Mouse (Mus musculus) 3T3-L1 (cell line): ENCODE measurements around the gene Plpp6.
"Not testable (repeated sequence)": the region's sequence is repeated elsewhere in the genome, so short reads cannot be mapped to it uniquely, and the experiment has no call there.

Experiments used
- DNase-seq: peaks from one replicate; pipeline ENCODE4 v3.0.0-alpha.2; 2015; ENCODE audit warnings: low read depth, low spot score

The Plpp6 gene

GRCm38 (mm10) chr19:28982617-28983016, 18.9 kb downstream of the Plpp6 start:
- no peak for DNase-seq

- peak; percentile 30 for DNase-seq
Measured at GRCm38 (mm10) chr19:28989515-28989914, 25.8 kb downstream of the Plpp6 start.

GRCm38 (mm10) chr19:28990194-28990589, 26.4 kb downstream of the Plpp6 start, which contains the start of gene Cdc37l1:
Gene Cdc37l1 (plus strand): TSS chr19:28990352.
- DNase-seq: peak; percentile 97

- DNase-seq: peak; percentile 66
Measured at GRCm38 (mm10) chr19:28990590-28991221, 27.0 kb downstream of the Plpp6 start.

- DNase-seq: peak; percentile 45
Measured at GRCm38 (mm10) chr19:28991391-28991790, 27.6 kb downstream of the Plpp6 start.

- no peak for DNase-seq
Measured at GRCm38 (mm10) chr19:28994870-28995269, 31.1 kb downstream of the Plpp6 start.

GRCm38 (mm10) chr19:28995366-28995765, 31.6 kb downstream of the Plpp6 start:
- no peak for DNase-seq

- no peak for DNase-seq
Measured at GRCm38 (mm10) chr19:28997976-28998630, 34.4 kb downstream of the Plpp6 start.

GRCm38 (mm10) chr19:29000321-29000720, 36.6 kb downstream of the Plpp6 start:
- not testable (repeated sequence) for DNase-seq

- DNase-seq: no peak
Measured at GRCm38 (mm10) chr19:29008069-29008706, 44.4 kb downstream of the Plpp6 start.

- DNase-seq: no peak
Measured at GRCm38 (mm10) chr19:29009046-29009445, 45.3 kb downstream of the Plpp6 start.

- no peak for DNase-seq
Measured at GRCm38 (mm10) chr19:29011355-29011990, 47.7 kb downstream of the Plpp6 start.

GRCm38 (mm10) chr19:29014466-29015055, 50.8 kb downstream of the Plpp6 start:
- no peak for DNase-seq

GRCm38 (mm10) chr19:29015410-29016203, 51.9 kb downstream of the Plpp6 start:
- DNase-seq: no peak

- no peak for DNase-seq
Measured at GRCm38 (mm10) chr19:29016204-29016765, 52.5 kb downstream of the Plpp6 start.
